Mouse (Mus musculus) gastrocnemius, postnatal 36 days (tissue): ENCODE measurements at regions not wholly inside any gene's neighbourhood (a gene's known extent, or its start where the extent isn't known, plus 50 kb on each side); places are given as distances from the start of the nearest gene placed in this dataset.

Experiments used
- DNase-seq, 2 experiments: peaks; one replicate each; pipeline ENCODE4 v3.0.0; 2022
- intact Hi-C: fragments of 180-260 bp; cut with DNase I; formaldehyde crosslinking; loops from one replicate; pipeline ENCODE4 v1.15.1; 2025

GRCm38 (mm10) chr6:52105031-52105593 lies 53.0 kb downstream of the Hoxa1 start:
- intact Hi-C loops: no loop called here

GRCm38 (mm10) chr6:52104141-52104540 lies 54.0 kb downstream of the Hoxa1 start:
- no peak for DNase-seq
- intact Hi-C loops: no loop called here

More at GRCm38 (mm10) chr6:52105031-52105593, 53.0 kb downstream of the Hoxa1 start:
- DNase-seq: no peak

- intact Hi-C loops: no loop called here
- no peak for DNase-seq
Observed at GRCm38 (mm10) chr6:52103661-52104060, 54.5 kb downstream of the Hoxa1 start.

- intact Hi-C loops: no loop called here
- DNase-seq: no peak
Observed at GRCm38 (mm10) chr6:52102699-52103098, 55.4 kb downstream of the Hoxa1 start.

- intact Hi-C loops: no loop called here
- DNase-seq: no peak
Observed at GRCm38 (mm10) chr6:52102179-52102578, 55.9 kb downstream of the Hoxa1 start.

GRCm38 (mm10) chr6:52101209-52101608 lies 56.9 kb downstream of the Hoxa1 start:
- intact Hi-C loops: no loop called here
- no peak for DNase-seq

- no peak for DNase-seq
- intact Hi-C loops: no loop called here
Observed at GRCm38 (mm10) chr6:52098851-52099250, 59.3 kb downstream of the Hoxa1 start.

GRCm38 (mm10) chr6:52095575-52095974 lies 62.5 kb downstream of the Hoxa1 start:
- intact Hi-C loops: no loop called here
- DNase-seq: no peak

GRCm38 (mm10) chr6:52091445-52091844 lies 66.7 kb downstream of the Hoxa1 start:
- intact Hi-C loops: no loop called here
- DNase-seq: no peak

GRCm38 (mm10) chr6:52085932-52086643 lies 72.0 kb downstream of the Hoxa1 start:
- intact Hi-C loops: no loop called here
- DNase-seq: no peak

GRCm38 (mm10) chr6:52084622-52085021 lies 72.3 kb upstream of the Skap2 start:
- intact Hi-C loops: no loop called here

GRCm38 (mm10) chr6:52079501-52079900 lies 67.2 kb upstream of the Skap2 start:
- no peak for DNase-seq
- intact Hi-C loops: no loop called here

More at GRCm38 (mm10) chr6:52084622-52085021, 72.3 kb upstream of the Skap2 start:
- no peak for DNase-seq

GRCm38 (mm10) chr6:52078530-52079340 lies 66.4 kb upstream of the Skap2 start:
- intact Hi-C loops: no loop called here
- no peak for DNase-seq

GRCm38 (mm10) chr6:52076179-52076932 lies 64.0 kb upstream of the Skap2 start:
- DNase-seq: no peak
- intact Hi-C loops: no loop called here

GRCm38 (mm10) chr6:52074904-52075303 lies 62.6 kb upstream of the Skap2 start:
- DNase-seq: no peak
- intact Hi-C loops: no loop called here

- DNase-seq: no peak
- intact Hi-C loops: no loop called here
Observed at GRCm38 (mm10) chr6:52067151-52067550, 54.8 kb upstream of the Skap2 start.

- intact Hi-C loops: no loop called here
- no peak for DNase-seq
Observed at GRCm38 (mm10) chr6:52065652-52066051, 53.3 kb upstream of the Skap2 start.

- DNase-seq: peak; percentile 13 to 33
- intact Hi-C loops: no loop called here
Observed at GRCm38 (mm10) chr6:52064176-52065015, 52.0 kb upstream of the Skap2 start.
